Mouse (Mus musculus): ENCODE results near the gene Thbd.

The Thbd gene

GRCm38 (mm10) chr2:148386927-148387326, 21.1 kb downstream of the Thbd start:
- DNase-seq (ENCODE audit: low read depth, low spot score): no peak

GRCm38 (mm10) chr2:148386476-148386875, 21.5 kb downstream of the Thbd start:
- DNase-seq (ENCODE audit: low read depth, low spot score): no peak

GRCm38 (mm10) chr2:148381076-148381475, 26.9 kb downstream of the Thbd start:
- no peak for DNase-seq (ENCODE audit: low read depth, low spot score)

- DNase-seq (ENCODE audit: low read depth, low spot score): no peak
Observed at GRCm38 (mm10) chr2:148379899-148380413, 28.0 kb downstream of the Thbd start.

GRCm38 (mm10) chr2:148378817-148379342, 29.1 kb downstream of the Thbd start:
- no peak for DNase-seq (ENCODE audit: low read depth, low spot score)

- DNase-seq (ENCODE audit: low read depth, low spot score): no peak
Observed at GRCm38 (mm10) chr2:148375326-148376150, 32.5 kb downstream of the Thbd start.

- DNase-seq (ENCODE audit: low read depth, low spot score): no peak
Observed at GRCm38 (mm10) chr2:148373602-148374071, 34.4 kb downstream of the Thbd start.

- DNase-seq (ENCODE audit: low read depth, low spot score): no peak
Observed at GRCm38 (mm10) chr2:148371743-148372630, 36.0 kb downstream of the Thbd start.

GRCm38 (mm10) chr2:148365227-148365626, 42.8 kb downstream of the Thbd start:
- no peak for DNase-seq (ENCODE audit: low read depth, low spot score)

- peak; percentile 39 for DNase-seq (ENCODE audit: low read depth, low spot score)
Observed at GRCm38 (mm10) chr2:148364536-148364935, 43.5 kb downstream of the Thbd start.

GRCm38 (mm10) chr2:148357145-148357544, 50.8 kb downstream of the Thbd start:
- DNase-seq (ENCODE audit: low read depth, low spot score): no peak
